Mouse (Mus musculus) stomach, embryonic 14.5 days (tissue): ENCODE data around the gene Cela3b. TPM values are rescaled to one million over a fixed set of nuclear protein-coding genes. Genes with fewer than 3 reads are reported as not detected.
A peak's percentile ranks its signal among the peaks of the same experiment; 100 is the strongest.

ENCODE experiments used
- ATAC-seq: fragments of 200-750 bp; cut with Nextera tagmentation; 2 replicates; pipeline ENCODE4 v1.8.0; 2017; ENCODE audit warnings: low read depth, moderate TSS enrichment; ENCODE audit not compliant: insufficient number of reproducible peaks, insufficient read depth, low FRiP score
- H3K27ac ChIP-seq: fragments of 300-500 bp; sonication (generic); 2 replicates; pipeline ENCODE4 v1.5.1; 2014; ENCODE audit warnings: mild to moderate bottlenecking, low read length, moderate library complexity, mixed read lengths
- H3K27me3 ChIP-seq: fragments of 300-500 bp; sonication (generic); 2 replicates; pipeline ENCODE4 v1.6.1; 2014; ENCODE audit warnings: low read length, control low read depth, mixed read lengths; ENCODE audit not compliant: control insufficient read depth, insufficient read depth
- H3K36me3 ChIP-seq: fragments of 300-500 bp; sonication (generic); 2 replicates; pipeline ENCODE4 v1.6.1; 2014; ENCODE audit warnings: mild to moderate bottlenecking, control low read depth, low read length, moderate library complexity, mixed read lengths; ENCODE audit not compliant: control insufficient read depth, insufficient read depth
- H3K4me1 ChIP-seq: fragments of 300-500 bp; sonication (generic); 2 replicates; pipeline ENCODE4 v1.6.1; 2014; ENCODE audit warnings: low read length, control low read depth, mixed read lengths; ENCODE audit not compliant: control insufficient read depth, insufficient read depth
- H3K4me2 ChIP-seq: fragments of 300-500 bp; sonication (generic); replicated peaks from 2 replicates; pipeline ENCODE4 v1.6.1; 2014; ENCODE audit warnings: low read depth, low read length, control low read depth
- H3K4me3 ChIP-seq: fragments of 300-500 bp; sonication (generic); 2 replicates; pipeline ENCODE4 v1.5.1; 2014; ENCODE audit warnings: low read depth, low read length, control low read depth
- H3K9ac ChIP-seq: fragments of 300-500 bp; sonication (generic); replicated peaks from 2 replicates; pipeline ENCODE4 v1.6.1; 2014; ENCODE audit warnings: low read depth, mild to moderate bottlenecking, control low read depth, low read length, moderate library complexity, mixed read lengths
- H3K9me3 ChIP-seq: fragments of 300-500 bp; sonication (generic); 2 replicates; pipeline ENCODE4 v1.6.1; 2016; ENCODE audit warnings: low read depth, low read length, control low read depth; ENCODE audit not compliant: control insufficient read depth
- WGBS: fragments of 180-500 bp; shearing (Covaris S2); extraction: QIAGEN DNeasy Blood & Tissue Kit; methylation state at CpG from one replicate; pipeline ENCODE4 v1.1.7; 2014; 5-methylcytosine and 5-hydroxymethylcytosine counted together
- polyA plus RNA-seq: library from polyadenylated mRNA; unstranded; fragments of >200 nt; fragmentation: Nextera tagmentation; extraction: Ambion mirVana; gene quantifications from 2 replicates; pipeline ENCODE4 v1.2.1, GENCODE M21; 2014

Cela3b gene
- 1.0 TPM in 1 of 2 replicates, not detected in the other for polyA plus RNA-seq

DNA sequence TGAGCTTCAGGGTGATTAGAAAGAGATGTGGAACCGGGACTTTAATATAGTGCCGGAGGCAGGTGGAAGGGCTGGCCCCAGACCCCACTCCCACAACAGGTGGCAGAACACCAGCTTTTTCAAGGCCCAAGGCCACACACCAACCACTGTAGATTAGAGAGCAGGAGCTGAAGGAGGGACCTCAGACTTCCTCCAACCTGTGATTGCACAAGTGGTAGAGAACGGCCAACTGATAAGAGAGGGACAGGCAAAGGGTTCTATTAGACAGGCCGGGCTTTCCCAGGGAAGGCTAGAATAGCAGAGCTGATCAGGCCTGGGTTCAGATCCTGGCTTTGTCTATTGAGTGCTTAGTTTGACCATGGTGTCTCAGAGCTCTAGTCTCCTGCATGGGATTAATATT lies at the start of gene Cela3b:
TSS of gene Cela3b (minus strand) at position 39 of the 400 bp plus-strand sequence.
- Histone ChIP-seq H3K4me2 (no peak within 1 kb of the TSS), H3K4me1 (no peaks in the 10 kb centered on the region), H3K9me3 (no peaks in the 10 kb centered on the region), H3K4me3 (no peak within 1 kb of the TSS), H3K9ac (no peak within 1 kb of the TSS), H3K27me3 (no peaks in the 10 kb centered on the region), H3K27ac (no peak within 1 kb of the TSS), H3K36me3 (no peaks in the 10 kb centered on the region)
- WGBS: 85% methylated on average over 4 of the region's 4 CpGs
- ATAC-seq: no peak

DNA sequence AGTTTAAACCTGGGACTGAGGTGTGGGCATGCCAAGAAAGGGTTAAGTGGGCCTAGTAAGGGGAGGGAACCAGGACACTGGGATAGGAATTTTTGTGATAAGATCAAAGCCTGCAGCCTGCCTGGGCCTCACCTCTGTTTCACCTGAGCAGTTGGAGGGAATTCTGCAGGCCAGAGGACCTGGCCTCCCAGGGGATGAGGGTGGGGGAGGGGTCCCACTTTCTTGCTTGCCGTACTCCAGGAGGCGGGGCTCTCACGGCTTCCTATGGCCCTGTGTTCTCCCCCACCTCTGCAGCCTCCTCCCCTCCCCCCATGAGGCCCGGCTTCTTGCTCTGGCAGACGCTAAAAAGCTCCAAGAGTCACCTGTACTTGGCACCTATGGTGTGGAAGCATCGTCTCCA lies 49.4 kb upstream of the Cela3b start:
- 11% methylated on average over 6 of the region's 6 CpGs for WGBS
- H3K9me3 ChIP-seq: no peaks in the 10 kb centered on the region
- H3K36me3 ChIP-seq: no peaks in the 10 kb centered on the region
- peak; percentile 17; the same call in 1 of the 2 replicates for ATAC-seq
- no peak overlapping the region; the same call in 1 of the 2 replicates for H3K4me2 ChIP-seq
- no peaks in the 10 kb centered on the region for H3K27me3 ChIP-seq
- no peak overlapping the region for H3K9ac ChIP-seq
- no peak overlapping the region for H3K4me3 ChIP-seq
- peaks cover 82% of the 10 kb centered on the region for H3K4me1 ChIP-seq
- peak overlapping the region; percentile 77 for H3K27ac ChIP-seq

DNA sequence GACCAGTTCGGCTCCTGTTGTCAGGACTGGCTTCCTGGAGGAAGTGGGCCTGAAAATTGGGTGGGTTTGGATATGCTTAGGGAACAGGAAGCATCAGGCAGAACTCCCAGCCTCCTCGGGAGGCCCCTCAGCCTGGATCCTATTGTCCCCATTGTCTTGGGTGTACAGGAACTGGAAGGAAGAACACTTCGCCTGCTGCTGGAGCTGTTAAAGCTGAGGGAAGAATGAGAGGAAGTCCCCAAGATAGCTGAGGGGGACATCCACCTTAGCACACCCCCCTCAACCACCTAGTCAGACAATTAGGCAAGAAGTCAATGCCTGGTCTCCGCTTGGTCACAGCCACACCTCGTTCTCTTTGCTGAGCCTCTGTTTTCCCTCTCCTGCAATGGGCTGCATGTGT lies 48.0 kb upstream of the Cela3b start:
- ATAC-seq: no peak
- Histone ChIP-seq H3K4me1 (peaks cover 81% of the 10 kb centered on the region), H3K4me2 (no peak overlapping the region), H3K9ac (no peak overlapping the region), H3K4me3 (no peak overlapping the region), H3K36me3 (no peaks in the 10 kb centered on the region), H3K9me3 (no peaks in the 10 kb centered on the region), H3K27ac (peak overlapping the region; percentile 77; the same call in 1 of the 2 replicates), H3K27me3 (no peaks in the 10 kb centered on the region)
- WGBS: 69% methylated on average over 5 of the region's 5 CpGs

GRCm38 (mm10) chr4:137477611-137478010 lies 47.3 kb upstream of the Cela3b start:
- Histone ChIP-seq H3K9ac (no peak overlapping the region; the same call in 1 of the 2 replicates), H3K4me1 (peaks cover 84% of the 10 kb centered on the region)
- ATAC-seq: no peak

GRCm38 (mm10) chr4:137476761-137477237 lies 46.5 kb upstream of the Cela3b start:
- Histone ChIP-seq H3K9ac (no peak overlapping the region), H3K27me3 (no peaks in the 10 kb centered on the region), H3K9me3 (no peaks in the 10 kb centered on the region), H3K36me3 (no peaks in the 10 kb centered on the region), H3K4me3 (no peak overlapping the region), H3K4me1 (peaks cover 77% of the 10 kb centered on the region), H3K4me2 (peak overlapping the region; percentile 38), H3K27ac (peak overlapping the region; percentile 49; the same call in 1 of the 2 replicates)
- no peak for ATAC-seq
- WGBS: 5% methylated on average over 16 of the region's 17 CpGs

More at GRCm38 (mm10) chr4:137477611-137478010, 47.3 kb upstream of the Cela3b start:
- H3K27ac ChIP-seq: peak overlapping the region; percentile 49; the same call in 1 of the 2 replicates
- H3K4me3 ChIP-seq: no peak overlapping the region
- no peaks in the 10 kb centered on the region for H3K36me3 ChIP-seq
- H3K4me2 ChIP-seq: no peak overlapping the region
- no peaks in the 10 kb centered on the region for H3K27me3 ChIP-seq
- 56% methylated on average over 6 of the region's 6 CpGs for WGBS
- no peaks in the 10 kb centered on the region for H3K9me3 ChIP-seq

DNA sequence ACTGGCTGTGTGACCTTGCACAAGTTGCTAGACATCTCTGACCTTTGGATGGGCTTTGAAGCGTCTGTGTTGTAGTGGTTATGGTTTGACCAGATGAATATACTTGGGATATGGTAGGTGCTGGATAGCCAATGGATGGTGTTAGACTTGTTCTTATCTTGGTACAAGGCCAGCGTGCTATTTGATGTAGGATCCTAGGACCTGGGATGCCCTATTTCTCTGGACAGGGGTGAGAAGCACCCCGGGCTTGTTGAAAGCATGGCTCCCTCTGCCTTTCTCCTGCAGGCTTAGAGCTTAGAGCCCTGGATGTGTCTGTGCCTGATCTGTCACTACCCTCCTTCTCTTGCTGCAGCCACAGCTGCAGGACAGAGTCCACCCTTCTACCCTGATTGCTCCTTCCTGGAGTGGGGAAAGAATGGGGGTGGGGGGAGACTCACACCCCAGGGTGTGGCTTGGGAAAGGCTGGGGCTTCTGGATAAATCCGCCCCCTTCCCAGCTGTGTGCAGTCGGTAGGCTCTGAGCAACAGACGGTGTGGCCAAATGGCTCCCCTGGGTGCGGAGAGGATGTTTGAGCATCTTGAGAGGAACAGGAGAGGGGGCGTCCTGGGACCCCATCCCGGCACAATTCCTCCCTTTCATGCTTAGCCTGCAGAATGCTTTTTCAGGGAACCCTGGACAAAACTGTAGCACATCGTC lies 45.9 kb upstream of the Cela3b start:
- no peak overlapping the region for H3K9ac ChIP-seq
- H3K9me3 ChIP-seq: no peaks in the 10 kb centered on the region

GRCm38 (mm10) chr4:137475271-137476050 lies 45.1 kb upstream of the Cela3b start:
- WGBS: 75% methylated on average over 13 of the region's 13 CpGs

More for the DNA sequence above, 45.9 kb upstream of the Cela3b start:
- 24% methylated on average over 10 of the region's 10 CpGs for WGBS
- peaks cover 76% of the 10 kb centered on the region for H3K4me1 ChIP-seq
- peak overlapping the region; percentile 38 for H3K4me2 ChIP-seq
- H3K4me3 ChIP-seq: no peak overlapping the region
- peak; percentile 53; the same call in 1 of the 2 replicates for ATAC-seq
- H3K27me3 ChIP-seq: no peaks in the 10 kb centered on the region
- peak overlapping the region; percentile 49; the same call in 1 of the 2 replicates for H3K27ac ChIP-seq
- H3K36me3 ChIP-seq: no peaks in the 10 kb centered on the region

GRCm38 (mm10) chr4:137474694-137475093 lies 44.4 kb upstream of the Cela3b start:
- H3K4me1 ChIP-seq: peaks cover 76% of the 10 kb centered on the region
- H3K9ac ChIP-seq: no peak overlapping the region
- no peaks in the 10 kb centered on the region for H3K9me3 ChIP-seq
- 94% methylated on average over 7 of the region's 7 CpGs for WGBS
- H3K27ac ChIP-seq: no peak overlapping the region
- no peaks in the 10 kb centered on the region for H3K27me3 ChIP-seq
- H3K36me3 ChIP-seq: no peaks in the 10 kb centered on the region
- no peak overlapping the region for H3K4me2 ChIP-seq
- no peak overlapping the region for H3K4me3 ChIP-seq
- no peak for ATAC-seq

More at GRCm38 (mm10) chr4:137475271-137476050, 45.1 kb upstream of the Cela3b start:
- H3K9ac ChIP-seq: no peak overlapping the region
- no peaks in the 10 kb centered on the region for H3K36me3 ChIP-seq
- peak overlapping the region; percentile 49; the same call in 1 of the 2 replicates for H3K27ac ChIP-seq
- ATAC-seq: no peak
- no peaks in the 10 kb centered on the region for H3K27me3 ChIP-seq
- peaks cover 76% of the 10 kb centered on the region for H3K4me1 ChIP-seq
- no peak overlapping the region for H3K4me2 ChIP-seq
- H3K4me3 ChIP-seq: no peak overlapping the region
- H3K9me3 ChIP-seq: no peaks in the 10 kb centered on the region
